Mouse (Mus musculus) forebrain, postnatal 0 days (tissue): ENCODE data around the gene Lyg2. TPM values are rescaled to one million over a fixed set of nuclear protein-coding genes. Genes with fewer than 3 reads are reported as not detected.

Experiments used
- ATAC-seq: fragments of 200-750 bp; cut with Nextera tagmentation; 2 replicates; pipeline ENCODE4 v1.8.0; 2017; ENCODE audit warnings: mild to moderate bottlenecking, moderate library complexity
- DNase-seq: peaks from one replicate; pipeline ENCODE4 v3.0.0-alpha.2; 2015
- H3K27ac ChIP-seq: fragments of 300-500 bp; sonication (generic); 2 replicates; pipeline ENCODE4 v1.5.1; 2014; ENCODE audit warnings: low read depth, mild to moderate bottlenecking, antibody characterized with exemption, low read length, moderate library complexity, mixed read lengths
- H3K27me3 ChIP-seq: fragments of 300-500 bp; sonication (generic); 2 replicates; pipeline ENCODE4 v1.6.1; 2014; ENCODE audit warnings: mild to moderate bottlenecking, low read length, mixed read lengths; ENCODE audit not compliant: insufficient read depth
- H3K36me3 ChIP-seq: fragments of 300-500 bp; sonication (generic); 2 replicates; pipeline ENCODE4 v1.6.1; 2014; ENCODE audit warnings: mild to moderate bottlenecking, moderate library complexity; ENCODE audit not compliant: insufficient read depth
- H3K4me1 ChIP-seq: fragments of 300-500 bp; sonication (generic); 2 replicates; pipeline ENCODE4 v1.6.1; 2014; ENCODE audit warnings: antibody characterized with exemption; ENCODE audit not compliant: insufficient read depth
- H3K4me2 ChIP-seq: fragments of 300-500 bp; sonication (generic); 2 replicates; pipeline ENCODE4 v1.6.1; 2014; ENCODE audit warnings: low read depth, mild to moderate bottlenecking, moderate library complexity
- H3K4me3 ChIP-seq: fragments of 300-500 bp; sonication (generic); 2 replicates; pipeline ENCODE4 v1.5.1; 2014; ENCODE audit warnings: low read depth, low read length, mixed read lengths
- H3K9ac ChIP-seq: fragments of 300-500 bp; sonication (generic); 2 replicates; pipeline ENCODE4 v1.6.1; 2014; ENCODE audit warnings: mild to moderate bottlenecking
- H3K9me3 ChIP-seq: fragments of 300-500 bp; sonication (generic); 2 replicates; pipeline ENCODE4 v1.6.1; 2016; ENCODE audit warnings: low read length
- CTCF ChIP-seq: sonication (generic); IDR thresholded peaks from 2 replicates; pipeline ENCODE4 v1.5.1; 2016; ENCODE audit warnings: antibody characterized with exemption, control low read depth, low read depth
- WGBS: fragments of 180-500 bp; shearing (Covaris S2); extraction: QIAGEN DNeasy Blood & Tissue Kit; methylation state at CpG from one replicate; pipeline ENCODE4 v1.1.7; 2014; 5-methylcytosine and 5-hydroxymethylcytosine counted together
- polyA plus RNA-seq: library from polyadenylated mRNA; unstranded; fragments of >200 nt; fragmentation: Nextera tagmentation; extraction: Ambion mirVana; gene quantifications from 2 replicates; pipeline ENCODE4 v1.2.1, GENCODE M21; 2015
- total RNA-seq: library from RNA; depleted of rRNA; stranded (reverse); fragments of >200 nt; gene quantifications from 2 replicates; pipeline ENCODE4 v1.2.3, GENCODE M21; 2014; rRNA removed

Lyg2 gene
- total RNA-seq: 0.05 TPM in 1 of 2 replicates, not detected in the other
- polyA plus RNA-seq: not detected in 2 replicates

DNA sequence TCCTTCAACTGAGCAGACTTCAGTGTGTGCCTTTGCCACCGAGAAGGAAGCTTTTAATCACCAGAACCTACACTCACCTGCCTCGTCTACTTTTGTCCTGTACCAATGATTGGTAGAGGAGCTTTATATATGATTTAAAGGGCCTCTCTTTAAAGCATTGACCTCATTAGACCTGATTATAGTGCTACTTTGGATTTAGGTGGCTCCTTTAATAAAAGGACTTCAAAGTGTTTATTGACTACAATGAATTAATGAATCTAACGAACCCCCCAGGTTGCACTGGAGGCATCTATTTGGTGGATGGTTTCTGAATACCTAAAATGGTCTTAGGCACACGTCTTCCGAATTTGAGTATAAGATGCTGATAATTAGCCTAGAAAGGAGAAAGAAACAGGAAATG is at the start of gene Lyg2:
Gene Lyg2, minus strand, starts transcription at position 101 of the 400 bp plus-strand sequence.
- WGBS: 44% methylated on average over 5 of the region's 5 CpGs
- DNase-seq (no peak), ATAC-seq (no peak)
- H3K27me3 ChIP-seq: no peaks in the 10 kb centered on the region
- H3K4me3 ChIP-seq: no peak within 1 kb of the TSS
- no peaks in the 10 kb centered on the region for H3K36me3 ChIP-seq
- H3K9ac ChIP-seq: no peak within 1 kb of the TSS
- no peaks in the 10 kb centered on the region for H3K4me1 ChIP-seq
- H3K9me3 ChIP-seq: no peaks in the 10 kb centered on the region
- H3K4me2 ChIP-seq: no peak within 1 kb of the TSS
- no peak within 1 kb of the TSS for H3K27ac ChIP-seq
- no peak for TF ChIP-seq CTCF

DNA sequence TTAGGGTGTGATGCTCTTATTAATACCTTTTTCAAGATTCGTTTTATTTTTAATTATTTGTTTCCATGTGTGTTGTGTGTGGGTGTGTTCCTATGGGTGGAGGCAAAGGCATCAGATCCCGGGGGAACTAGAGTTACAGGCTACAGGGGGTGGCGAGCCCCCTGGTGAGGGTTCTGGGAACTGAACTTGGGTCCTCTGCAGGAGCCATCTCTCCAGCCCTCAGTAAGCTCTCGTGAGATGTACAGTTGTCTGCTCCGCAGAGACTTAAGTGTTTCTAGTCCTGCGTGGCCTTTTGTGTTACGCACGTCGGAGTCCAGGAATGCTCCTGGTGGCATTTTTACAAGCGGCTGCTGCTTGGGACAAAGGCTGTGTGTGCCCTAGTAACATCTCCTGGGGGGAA is 49.3 kb upstream of the Lyg2 start:
- Histone ChIP-seq H3K4me2 (no peak overlapping the region), H3K27me3 (no peaks in the 10 kb centered on the region), H3K9ac (no peak overlapping the region), H3K36me3 (no peaks in the 10 kb centered on the region), H3K9me3 (no peaks in the 10 kb centered on the region), H3K4me3 (no peak overlapping the region), H3K4me1 (no peaks in the 10 kb centered on the region), H3K27ac (no peak overlapping the region)
- WGBS: 71% methylated on average over 10 of the region's 10 CpGs
- DNase-seq: no peak
- no peak for ATAC-seq
- TF ChIP-seq CTCF: no peak

- no peak for TF ChIP-seq CTCF
Measured at GRCm38 (mm10) chr1:37959486-37959885, 43.2 kb upstream of the Lyg2 start.

DNA sequence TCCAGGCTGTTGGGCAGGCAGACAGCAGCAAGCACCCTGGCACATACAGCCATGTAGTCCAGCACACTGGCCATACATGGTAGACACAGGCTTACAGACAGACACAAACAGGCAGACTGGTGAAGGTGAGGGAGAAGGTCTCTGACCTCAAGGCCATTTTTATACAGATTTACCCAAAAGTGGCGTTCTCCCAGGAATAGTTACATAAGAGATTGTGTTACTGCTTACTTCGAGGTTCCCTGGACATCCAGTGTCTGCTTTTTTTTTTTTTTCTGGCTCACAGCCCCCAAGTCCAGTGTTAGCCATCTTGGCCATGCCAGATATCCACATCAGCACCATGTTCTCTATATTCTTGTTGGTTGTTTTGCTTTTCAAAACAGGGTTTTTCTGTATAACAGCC is 42.2 kb upstream of the Lyg2 start:
- no peak overlapping the region for H3K4me2 ChIP-seq
- no peaks in the 10 kb centered on the region for H3K4me1 ChIP-seq
- no peaks in the 10 kb centered on the region for H3K9me3 ChIP-seq
- no peak overlapping the region for H3K27ac ChIP-seq
- no peak overlapping the region for H3K4me3 ChIP-seq
- WGBS: 73% methylated on average over 2 of the region's 2 CpGs
- no peaks in the 10 kb centered on the region for H3K27me3 ChIP-seq
- H3K9ac ChIP-seq: no peak overlapping the region
- DNase-seq (no peak), ATAC-seq (no peak)
- H3K36me3 ChIP-seq: no peaks in the 10 kb centered on the region
- TF ChIP-seq CTCF: no peak

More at GRCm38 (mm10) chr1:37959486-37959885, 43.2 kb upstream of the Lyg2 start:
- peak; percentile 38 for DNase-seq
- Histone ChIP-seq H3K9me3 (no peaks in the 10 kb centered on the region), H3K9ac (no peak overlapping the region), H3K4me1 (no peaks in the 10 kb centered on the region), H3K4me3 (no peak overlapping the region), H3K27ac (no peak overlapping the region), H3K36me3 (no peaks in the 10 kb centered on the region), H3K4me2 (no peak overlapping the region), H3K27me3 (no peaks in the 10 kb centered on the region)
- ATAC-seq: peak; percentile 69
- 40% methylated on average over 5 of the region's 5 CpGs for WGBS

- ATAC-seq (no peak), DNase-seq (no peak)
- no peak within 1 kb of the TSS for H3K4me3 ChIP-seq
- H3K4me1 ChIP-seq: no peaks in the 10 kb centered on the region
- H3K9me3 ChIP-seq: no peaks in the 10 kb centered on the region
- H3K9ac ChIP-seq: no peak within 1 kb of the TSS
- H3K27me3 ChIP-seq: no peaks in the 10 kb centered on the region
- no peak within 1 kb of the TSS for H3K4me2 ChIP-seq
- no peak within 1 kb of the TSS for H3K27ac ChIP-seq
- 79% methylated on average over 5 of the region's 5 CpGs for WGBS
- no peaks in the 10 kb centered on the region for H3K36me3 ChIP-seq
- no peak for TF ChIP-seq CTCF
Measured at GRCm38 (mm10) chr1:37957659-37958058, 41.4 kb upstream of the Lyg2 start, which contains the start of gene Lyg1. TSS of gene Lyg1 (minus strand) at chr1:37957759.

DNA sequence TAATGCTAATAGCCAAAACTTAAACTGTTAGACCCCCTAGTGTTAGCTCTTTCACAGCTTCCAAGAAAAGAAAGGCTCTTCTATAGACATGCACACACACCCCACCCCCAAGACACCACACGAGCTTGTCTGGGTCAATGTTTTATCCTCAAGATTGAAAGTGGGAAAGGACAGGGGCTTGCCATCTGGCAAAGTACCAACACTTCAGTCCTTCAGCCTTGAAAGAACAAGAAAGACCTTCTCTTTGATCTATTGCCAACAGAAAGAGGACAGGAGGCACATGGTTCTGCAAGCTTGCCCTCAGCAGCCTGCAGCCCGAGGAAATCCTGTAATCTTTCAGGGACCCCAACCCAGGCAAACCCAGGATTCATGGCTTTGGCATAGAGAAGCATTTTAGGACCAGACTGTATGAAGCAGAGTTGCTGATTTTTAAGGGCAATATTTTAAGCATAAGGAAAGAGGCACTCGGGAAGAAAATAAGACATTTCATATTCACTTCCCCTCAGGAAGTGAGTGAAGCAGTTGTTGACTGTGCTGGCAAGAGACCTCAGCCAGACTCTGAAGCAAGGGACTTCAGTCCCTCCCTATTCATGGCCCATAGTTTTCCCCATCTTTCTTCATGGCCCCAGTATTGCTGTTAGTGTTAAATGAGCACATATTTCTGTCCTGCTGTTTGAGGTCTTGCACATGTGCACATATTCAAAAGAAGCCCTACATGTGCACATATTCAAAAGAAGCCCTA is 40.6 kb upstream of the Lyg2 start:
- Histone ChIP-seq H3K4me3 (no peak overlapping the region), H3K9me3 (no peaks in the 10 kb centered on the region), H3K27me3 (no peaks in the 10 kb centered on the region), H3K9ac (no peak overlapping the region), H3K27ac (no peak overlapping the region), H3K4me1 (no peaks in the 10 kb centered on the region), H3K36me3 (no peaks in the 10 kb centered on the region), H3K4me2 (no peak overlapping the region)
- TF ChIP-seq CTCF: no peak
- ATAC-seq (peak; percentile 59), DNase-seq (peak; percentile 23)
- 20% methylated on average over 3 of the region's 3 CpGs for WGBS

DNA sequence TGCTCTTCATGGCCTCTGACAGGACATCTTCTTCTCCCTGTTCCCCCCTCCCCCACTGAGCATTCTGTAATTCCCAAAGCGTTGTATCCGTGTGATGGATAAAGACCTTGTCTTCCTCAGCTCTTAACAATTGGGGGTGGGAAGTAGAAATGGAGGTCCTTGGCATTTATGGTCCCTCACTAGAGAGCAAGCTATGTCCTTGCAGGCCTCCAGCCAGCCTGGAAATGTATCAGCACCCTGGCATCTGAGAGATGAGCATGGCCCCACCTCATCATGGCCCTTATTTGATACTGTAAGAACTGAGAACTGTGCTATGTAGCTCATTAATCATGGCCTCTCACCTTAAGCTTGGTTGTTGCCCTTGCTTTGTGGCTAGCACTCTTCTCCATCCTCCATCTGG is 39.0 kb upstream of the Lyg2 start:
- H3K27ac ChIP-seq: no peak overlapping the region
- ATAC-seq (no peak), DNase-seq (no peak)
- no peaks in the 10 kb centered on the region for H3K9me3 ChIP-seq
- no peak overlapping the region for H3K4me3 ChIP-seq
- no peaks in the 10 kb centered on the region for H3K4me1 ChIP-seq
- no peak for TF ChIP-seq CTCF
- no peak overlapping the region for H3K9ac ChIP-seq
- H3K27me3 ChIP-seq: no peaks in the 10 kb centered on the region
- no peaks in the 10 kb centered on the region for H3K36me3 ChIP-seq
- 90% methylated on average over 2 of the region's 2 CpGs for WGBS
- H3K4me2 ChIP-seq: no peak overlapping the region
